Mouse (Mus musculus) hindbrain, embryonic 12.5 days (tissue): ENCODE measurements around the gene Krt16. TPM values are rescaled to one million over a fixed set of nuclear protein-coding genes. Genes with fewer than 3 reads are reported as not detected.

Source experiments
- polyA plus RNA-seq: library from polyadenylated mRNA; unstranded; fragments of >200 nt; fragmentation: Nextera tagmentation; extraction: Ambion mirVana; gene quantifications from 2 replicates; pipeline ENCODE4 v1.2.1, GENCODE M21; 2016

The Krt16 gene
- polyA plus RNA-seq, 1 experiment from 2014 or later, result not detected

Other genes starting within 250 kb of the Krt16 start
- gene Krt33a, start 232.7 kb downstream of the Krt16 start, polyA plus RNA-seq, result not detected in 2 replicates
- 0.14 TPM in 1 of 2 replicates, not detected in the other for gene Krt33b, start 219.0 kb downstream of the Krt16 start, polyA plus RNA-seq
- not detected in 2 replicates for gene Krt34, start 207.3 kb downstream of the Krt16 start, polyA plus RNA-seq
- gene Krt31, start 198.4 kb downstream of the Krt16 start, polyA plus RNA-seq, result not detected in 2 replicates
- gene Krt32, start 160.7 kb downstream of the Krt16 start, polyA plus RNA-seq, result not detected in 2 replicates
- gene Krt35, start 152.7 kb downstream of the Krt16 start, polyA plus RNA-seq, result not detected in 2 replicates
- gene Krt36, start 143.3 kb downstream of the Krt16 start, polyA plus RNA-seq, result not detected in 2 replicates
- gene Krt13, start 127.3 kb downstream of the Krt16 start, polyA plus RNA-seq, result not detected in 2 replicates
- gene Krt15, start 113.0 kb downstream of the Krt16 start, polyA plus RNA-seq, result 10.5 and 17.3 TPM in 2 replicates
- 4.5 and 6.7 TPM in 2 replicates for gene Krt19, start 100.2 kb downstream of the Krt16 start, polyA plus RNA-seq
- gene Krt9, start 55.7 kb downstream of the Krt16 start, polyA plus RNA-seq, result 0.08 TPM in 1 of 2 replicates, not detected in the other
- 10.2 and 12.3 TPM in 2 replicates for gene Krt14, start 41.4 kb downstream of the Krt16 start, polyA plus RNA-seq
- 3.1 and 3.2 TPM in 2 replicates for gene Krt17, start 12.1 kb upstream of the Krt16 start, polyA plus RNA-seq
- gene Krt42, start 21.0 kb upstream of the Krt16 start, polyA plus RNA-seq, result not detected in 2 replicates
- gene Eif1, start 71.0 kb upstream of the Krt16 start, polyA plus RNA-seq, result 1,343 and 1,447 TPM in 2 replicates
- gene Gast, start 85.5 kb upstream of the Krt16 start, polyA plus RNA-seq, result 0.89 TPM in 1 of 2 replicates, not detected in the other
- 53.7 and 58.0 TPM in 2 replicates for gene Hap1, start 107.2 kb upstream of the Krt16 start, polyA plus RNA-seq
- gene Jup, start 148.9 kb upstream of the Krt16 start, polyA plus RNA-seq, result 64.0 and 64.6 TPM in 2 replicates
- gene P3h4, start 165.9 kb upstream of the Krt16 start, polyA plus RNA-seq, result 34.3 and 35.9 TPM in 2 replicates
- 72.5 and 75.6 TPM in 2 replicates for gene Fkbp10, start 166.8 kb upstream of the Krt16 start, polyA plus RNA-seq
- gene Nt5c3b, start 192.9 kb upstream of the Krt16 start, polyA plus RNA-seq, result 101 and 112 TPM in 2 replicates
- 0.68 and 0.94 TPM in 2 replicates for gene Klhl10, start 193.0 kb upstream of the Krt16 start, polyA plus RNA-seq
- gene Klhl11, start 223.8 kb upstream of the Krt16 start, polyA plus RNA-seq, result 13.7 and 14.8 TPM in 2 replicates